Mouse (Mus musculus) myocyte (in vitro differentiated cells): ENCODE data around the gene Gm10181. TPM values are rescaled to one million over a fixed set of nuclear protein-coding genes. Genes with fewer than 3 reads are reported as not detected.

ENCODE experiments used
- H3K27me3 ChIP-seq: one replicate; pipeline ENCODE4 v1.6.1; 2011; ENCODE audit not compliant: control insufficient read depth, insufficient read depth, insufficient read length
- H3K36me3 ChIP-seq: one replicate; pipeline ENCODE4 v1.6.1; 2011; ENCODE audit not compliant: control insufficient read depth, insufficient read depth
- H3K4me2 ChIP-seq: one replicate; pipeline ENCODE4 v1.6.1; 2011; ENCODE audit warnings: low read depth, control low read depth
- H3K4me3 ChIP-seq: one replicate; pipeline ENCODE4 v1.5.1; 2011; ENCODE audit warnings: mild to moderate bottlenecking, control low read depth, moderate library complexity
- H3K79me2 ChIP-seq: one replicate; pipeline ENCODE4 v1.6.1; 2011; ENCODE audit not compliant: control insufficient read depth, insufficient read depth
- H3ac ChIP-seq: one replicate; pipeline ENCODE4 v1.6.1; 2011; ENCODE audit not compliant: control insufficient read depth, insufficient read length
- CEBPB ChIP-seq: IDR thresholded peaks from 2 replicates; pipeline ENCODE4 v1.6.1; 2011; ENCODE audit warnings: mild to moderate bottlenecking, moderate library complexity; ENCODE audit not compliant: poor library complexity, insufficient read depth, severe bottlenecking
- E2F4 ChIP-seq: IDR thresholded peaks from one replicate; pipeline ENCODE4 v1.6.1; 2011; ENCODE audit warnings: mild to moderate bottlenecking, control low read depth, moderate library complexity; ENCODE audit not compliant: insufficient read depth
- MAX ChIP-seq: IDR thresholded peaks from one replicate; pipeline ENCODE4 v1.6.1; 2011; ENCODE audit warnings: low read depth, mild to moderate bottlenecking, control low read depth
- MYOD1 ChIP-seq, 3 experiments: IDR thresholded peaks; one replicate each; pipeline ENCODE4 v1.6.1; 2011; ENCODE audit warnings: control low read depth in 2 of 3, low read depth in 2 of 3, mild to moderate bottlenecking in 2 of 3, moderate library complexity in 1 of 3; ENCODE audit not compliant: insufficient read length in 2 of 3, control insufficient read depth in 1 of 3
- MYOG ChIP-seq, 3 experiments: IDR thresholded peaks; one replicate each; pipeline ENCODE4 v1.6.1; 2011; ENCODE audit warnings: control low read depth in 2 of 3, low read depth in 2 of 3, mild to moderate bottlenecking in 2 of 3; ENCODE audit not compliant: insufficient read length in 2 of 3, control insufficient read depth in 1 of 3, insufficient read depth in 1 of 3
- POLR2A ChIP-seq: IDR thresholded peaks from one replicate; pipeline ENCODE4 v1.6.1; 2011; ENCODE audit warnings: low read depth, mild to moderate bottlenecking, control low read depth, moderate library complexity; ENCODE audit not compliant: insufficient read length
- POLR2AphosphoS2 ChIP-seq: IDR thresholded peaks from one replicate; pipeline ENCODE4 v1.6.1; 2011; ENCODE audit warnings: low read depth, control low read depth; ENCODE audit not compliant: insufficient read length
- REST ChIP-seq: IDR thresholded peaks from one replicate; pipeline ENCODE4 v1.6.1; 2011; ENCODE audit warnings: mild to moderate bottlenecking, control low read depth, moderate library complexity; ENCODE audit not compliant: insufficient read depth, insufficient read length
- SRF ChIP-seq: IDR thresholded peaks from one replicate; pipeline ENCODE4 v1.6.1; 2011; ENCODE audit warnings: low read depth; ENCODE audit not compliant: control insufficient read depth, insufficient read length
- TCF12 ChIP-seq: IDR thresholded peaks from one replicate; pipeline ENCODE4 v1.6.1; 2011; ENCODE audit warnings: mild to moderate bottlenecking, control low read depth; ENCODE audit not compliant: poor library complexity, insufficient read depth, severe bottlenecking
- TCF3 ChIP-seq: IDR thresholded peaks from one replicate; pipeline ENCODE4 v1.6.1; 2011; ENCODE audit warnings: low read depth, control low read depth; ENCODE audit not compliant: insufficient read length
- USF1 ChIP-seq: IDR thresholded peaks from one replicate; pipeline ENCODE4 v1.6.1; 2011; ENCODE audit warnings: low read depth, mild to moderate bottlenecking, control low read depth, moderate library complexity
- polyA plus RNA-seq: library from polyadenylated mRNA; unstranded; fragments of >200 nt; fragmentation: generic; extraction: Trizol; gene quantifications from one replicate; pipeline ENCODE4 v1.2.1, GENCODE M21; 2012; ENCODE audit warnings: missing spikeins

Gene Gm10181
- polyA plus RNA-seq, 1 experiment, result not detected

- H3K27me3 ChIP-seq, result no peaks in the 10 kb centered on the region
- no peak overlapping the region for H3ac ChIP-seq
- no peak for TF ChIP-seq TCF12
- no peak for TF ChIP-seq REST
- TF ChIP-seq TCF3, result no peak
- no peak overlapping the region for H3K4me3 ChIP-seq
- H3K4me2 ChIP-seq, result no peak overlapping the region
- H3K79me2 ChIP-seq, result no peaks in the 10 kb centered on the region
- H3K36me3 ChIP-seq, result peaks cover 17% of the 10 kb centered on the region
These were observed 34.8 kb downstream of the Gm10181 start for GRCm38 (mm10) chr9:25124048-25124447.

- TF ChIP-seq TCF12 (no peak), MYOD1 (IDR thresholded peaks at IDR 0.05; ENCODE audit: control insufficient read depth in 1 of 3, insufficient read length in 2 of 3, low read depth in 2 of 3) (no peak), USF1 (no peak), REST (no peak)
- H3K4me3 ChIP-seq, result no peak overlapping the region
- H3K79me2 ChIP-seq, result peaks cover 7% of the 10 kb centered on the region
- no peak overlapping the region for H3K4me2 ChIP-seq
- H3ac ChIP-seq, result no peak overlapping the region
- H3K36me3 ChIP-seq, result peaks cover 4% of the 10 kb centered on the region
- H3K27me3 ChIP-seq, result no peaks in the 10 kb centered on the region
These were observed 43.0 kb downstream of the Gm10181 start for GRCm38 (mm10) chr9:25132253-25132652.

GRCm38 (mm10) chr9:25132920-25133319 lies 43.7 kb downstream of the Gm10181 start:
- H3K79me2 ChIP-seq, result peaks cover 12% of the 10 kb centered on the region

DNA sequence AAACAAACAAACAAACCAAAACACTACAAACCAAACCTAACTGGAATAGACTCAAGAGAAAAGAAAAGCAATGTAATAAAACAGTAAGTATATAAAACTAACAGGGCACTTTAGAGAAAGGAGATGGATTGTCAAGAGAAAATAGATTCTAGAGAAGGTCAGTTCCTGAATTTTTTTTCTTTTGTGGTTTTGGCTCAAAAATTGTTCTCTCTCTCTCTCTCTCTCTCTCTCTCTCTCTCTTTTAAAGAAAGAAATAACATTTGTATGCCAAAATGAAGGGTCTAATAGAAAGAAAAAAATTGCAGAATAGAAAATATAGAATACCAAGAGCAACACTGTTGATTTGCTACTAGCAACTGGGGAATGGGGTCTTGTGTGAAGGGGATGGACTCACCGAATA lies 49.7 kb downstream of the Gm10181 start:
- H3K27me3 ChIP-seq, result no peaks in the 10 kb centered on the region
- no peaks in the 10 kb centered on the region for H3K36me3 ChIP-seq
- no peak overlapping the region for H3K4me3 ChIP-seq
- peaks cover 59% of the 10 kb centered on the region for H3K79me2 ChIP-seq
- no peak overlapping the region for H3K4me2 ChIP-seq
- H3ac ChIP-seq, result no peak overlapping the region
- no peak for TF ChIP-seq MYOG (IDR thresholded peaks at IDR 0.05; ENCODE audit: control insufficient read depth in 1 of 3, insufficient read depth in 1 of 3, insufficient read length in 2 of 3, low read depth in 2 of 3)
- no peak for TF ChIP-seq SRF
- TF ChIP-seq MYOD1 (IDR thresholded peaks at IDR 0.05; ENCODE audit: control insufficient read depth in 1 of 3, insufficient read length in 2 of 3, low read depth in 2 of 3), result no peak
- no peak for TF ChIP-seq POLR2AphosphoS2
- no peak for TF ChIP-seq E2F4
- TF ChIP-seq TCF12, result no peak
- TF ChIP-seq TCF3, result no peak
- TF ChIP-seq POLR2A, result no peak
- no peak for TF ChIP-seq USF1
- TF ChIP-seq MAX, result no peak
- no peak for TF ChIP-seq REST
- TF ChIP-seq CEBPB, result no peak

More at GRCm38 (mm10) chr9:25132920-25133319, 43.7 kb downstream of the Gm10181 start:
- Histone ChIP-seq H3ac (no peak overlapping the region), H3K4me3 (no peak overlapping the region), H3K27me3 (no peaks in the 10 kb centered on the region), H3K36me3 (peaks cover 4% of the 10 kb centered on the region), H3K4me2 (no peak overlapping the region)
- TF ChIP-seq POLR2A, result no peak
- no peak for TF ChIP-seq POLR2AphosphoS2
- no peak for TF ChIP-seq USF1
- no peak for TF ChIP-seq E2F4
- no peak for TF ChIP-seq REST
- no peak for TF ChIP-seq CEBPB
- TF ChIP-seq MYOG (IDR thresholded peaks at IDR 0.05; ENCODE audit: control insufficient read depth in 1 of 3, insufficient read depth in 1 of 3, insufficient read length in 2 of 3, low read depth in 2 of 3), result no peak
- no peak for TF ChIP-seq SRF
- no peak for TF ChIP-seq MAX
- TF ChIP-seq TCF12, result no peak

Other genes starting within 250 kb of the Gm10181 start
- gene Herpud2, start 62.4 kb downstream of the Gm10181 start, polyA plus RNA-seq, result 18.8 TPM
- gene Sept7, start 163.0 kb downstream of the Gm10181 start, polyA plus RNA-seq, result 43.8 TPM